Mouse (Mus musculus) erythroblast, embryonic 14.5 days (primary cell): ENCODE measurements around the gene Tnfrsf12a.

ENCODE experiments used
- GATA1 ChIP-seq: IDR thresholded peaks from 2 replicates; pipeline ENCODE4 v1.6.1; 2012; ENCODE audit warnings: low read length, inconsistent platforms, mixed read lengths
- TAL1 ChIP-seq: IDR thresholded peaks from 3 replicates; pipeline ENCODE4 v1.6.1; 2012; ENCODE audit warnings: low read length, inconsistent platforms, mixed read lengths

GRCm38 (mm10) chr17:23719455-23719854 is 42.2 kb upstream of the Tnfrsf12a start:
- no peak for TF ChIP-seq GATA1
- no peak for TF ChIP-seq TAL1
